Mouse (Mus musculus): ENCODE results near the gene 4930562C15Rik. TPM values are rescaled to one million over a fixed set of nuclear protein-coding genes. Genes with fewer than 3 reads are reported as not detected.
"Not testable (repeated sequence)": the region's sequence is repeated elsewhere in the genome, so short reads cannot be mapped to it uniquely, and the experiment has no call there.

Gene 4930562C15Rik
- polyA plus RNA-seq (2016; fragmentation: Nextera tagmentation; extraction: Ambion mirVana) = 0.46 and 0.58 TPM in 2 replicates

- H3K36me3 ChIP-seq = no peaks in the 10 kb centered on the region
- no peak within 1 kb of the TSS for H3K4me3 ChIP-seq (replicated peaks)
- H3K4me1 ChIP-seq (replicated peaks) = no peaks in the 10 kb centered on the region
- no peak within 1 kb of the TSS for H3K4me2 ChIP-seq
- no peak for ATAC-seq (ENCODE audit: insufficient number of reproducible peaks, insufficient read depth, low FRiP score, low TSS enrichment, low read depth)
- H3K9ac ChIP-seq (replicated peaks) = no peak within 1 kb of the TSS
- 84% methylated on average over 3 of the region's 3 CpGs for WGBS
- no peaks in the 10 kb centered on the region for H3K9me3 ChIP-seq
- no peaks in the 10 kb centered on the region; the same call in 1 of the 2 replicates for H3K27me3 ChIP-seq
- H3K27ac ChIP-seq = no peak within 1 kb of the TSS
Measured at GRCm38 (mm10) chr16:4835191-4835590, at the start of gene 4930562C15Rik. TSS of gene 4930562C15Rik (plus strand) at chr16:4835416.

GRCm38 (mm10) chr16:4785706-4786105 is 49.5 kb upstream of the 4930562C15Rik start:
- Histone ChIP-seq H3K36me3 (peaks cover 21% of the 10 kb centered on the region), H3K4me3 (replicated peaks) (no peak overlapping the region), H3K4me2 (no peak overlapping the region), H3K9ac (replicated peaks) (no peak overlapping the region), H3K9me3 (no peaks in the 10 kb centered on the region), H3K27ac (no peak overlapping the region), H3K27me3 (no peaks in the 10 kb centered on the region), H3K4me1 (replicated peaks) (peaks cover 20% of the 10 kb centered on the region)
- ATAC-seq (ENCODE audit: insufficient number of reproducible peaks, insufficient read depth, low FRiP score, low TSS enrichment, low read depth) = no peak
- 86% methylated on average over 4 of the region's 4 CpGs for WGBS

- peak overlapping the region; percentile 17 for H3K4me3 ChIP-seq (replicated peaks)
- no peaks in the 10 kb centered on the region for H3K9me3 ChIP-seq
- no peak for ATAC-seq (ENCODE audit: insufficient number of reproducible peaks, insufficient read depth, low FRiP score, low TSS enrichment, low read depth)
- peak overlapping the region; percentile 66 for H3K4me2 ChIP-seq
- no peak overlapping the region for H3K27ac ChIP-seq
- no peak overlapping the region for H3K9ac ChIP-seq (replicated peaks)
- peaks cover 11% of the 10 kb centered on the region for H3K36me3 ChIP-seq
- no peaks in the 10 kb centered on the region for H3K27me3 ChIP-seq
- peaks cover 20% of the 10 kb centered on the region for H3K4me1 ChIP-seq (replicated peaks)
Measured at GRCm38 (mm10) chr16:4788176-4788575, 47.0 kb upstream of the 4930562C15Rik start.

GRCm38 (mm10) chr16:4789311-4789768 is 45.9 kb upstream of the 4930562C15Rik start:
- Histone ChIP-seq H3K9ac (replicated peaks) (peak overlapping the region; percentile 90), H3K27ac (peak overlapping the region; percentile 99), H3K4me3 (replicated peaks) (peak overlapping the region; percentile 75), H3K9me3 (no peaks in the 10 kb centered on the region), H3K4me1 (replicated peaks) (peaks cover 20% of the 10 kb centered on the region), H3K36me3 (peaks cover 6% of the 10 kb centered on the region; the same call in 1 of the 2 replicates), H3K27me3 (no peaks in the 10 kb centered on the region), H3K4me2 (peak overlapping the region; percentile 66)
- ATAC-seq (ENCODE audit: insufficient number of reproducible peaks, insufficient read depth, low FRiP score, low TSS enrichment, low read depth) = peak; percentile 75
- under 1% methylated on average over 29 of the region's 29 CpGs for WGBS

GRCm38 (mm10) chr16:4789810-4790559 is 45.2 kb upstream of the 4930562C15Rik start, which contains the start of gene Cdip1:
TSS of gene Cdip1 (minus strand) at chr16:4790292.
- Histone ChIP-seq H3K4me2 (peak within 1 kb of the TSS; percentile 66), H3K27me3 (no peaks in the 10 kb centered on the region), H3K36me3 (peaks cover 6% of the 10 kb centered on the region; the same call in 1 of the 2 replicates), H3K4me3 (replicated peaks) (peak within 1 kb of the TSS; percentile 75), H3K27ac (peak within 1 kb of the TSS; percentile 99), H3K9me3 (no peaks in the 10 kb centered on the region), H3K9ac (replicated peaks) (peak within 1 kb of the TSS; percentile 90), H3K4me1 (replicated peaks) (peaks cover 17% of the 10 kb centered on the region)
- under 1% methylated on average over 51 of the region's 51 CpGs for WGBS
- ATAC-seq (ENCODE audit: insufficient number of reproducible peaks, insufficient read depth, low FRiP score, low TSS enrichment, low read depth) = peak; percentile 98

- Histone ChIP-seq H3K4me1 (replicated peaks) (peaks cover 17% of the 10 kb centered on the region), H3K27ac (no peak overlapping the region), H3K27me3 (no peaks in the 10 kb centered on the region), H3K9me3 (no peaks in the 10 kb centered on the region), H3K9ac (replicated peaks) (no peak overlapping the region), H3K36me3 (peaks cover 6% of the 10 kb centered on the region; the same call in 1 of the 2 replicates), H3K4me3 (replicated peaks) (no peak overlapping the region), H3K4me2 (no peak overlapping the region)
- 73% methylated on average over 2 of the region's 2 CpGs for WGBS
- ATAC-seq (ENCODE audit: insufficient number of reproducible peaks, insufficient read depth, low FRiP score, low TSS enrichment, low read depth) = no peak
Measured at GRCm38 (mm10) chr16:4791332-4791731, 43.9 kb upstream of the 4930562C15Rik start.

- Histone ChIP-seq H3K9me3 (no peaks in the 10 kb centered on the region), H3K4me2 (no peak overlapping the region), H3K27me3 (no peaks in the 10 kb centered on the region), H3K4me3 (replicated peaks) (no peak overlapping the region), H3K4me1 (replicated peaks) (no peaks in the 10 kb centered on the region), H3K36me3 (no peaks in the 10 kb centered on the region), H3K9ac (replicated peaks) (no peak overlapping the region), H3K27ac (no peak overlapping the region)
- no peak for ATAC-seq (ENCODE audit: insufficient number of reproducible peaks, insufficient read depth, low FRiP score, low TSS enrichment, low read depth)
- 82% methylated on average over 4 of the region's 4 CpGs for WGBS
Measured at GRCm38 (mm10) chr16:4796631-4797030, 38.6 kb upstream of the 4930562C15Rik start.

- H3K4me1 ChIP-seq (replicated peaks) = no peaks in the 10 kb centered on the region
- H3K36me3 ChIP-seq = no peaks in the 10 kb centered on the region
- H3K9ac ChIP-seq (replicated peaks) = no peak overlapping the region
- peaks cover 7% of the 10 kb centered on the region for H3K9me3 ChIP-seq
- no peaks in the 10 kb centered on the region for H3K27me3 ChIP-seq
- no peak for ATAC-seq (ENCODE audit: insufficient number of reproducible peaks, insufficient read depth, low FRiP score, low TSS enrichment, low read depth)
- WGBS = 83% methylated on average over 3 of the region's 3 CpGs
- no peak overlapping the region for H3K4me3 ChIP-seq (replicated peaks)
- H3K4me2 ChIP-seq = no peak overlapping the region
- no peak overlapping the region for H3K27ac ChIP-seq
Measured at GRCm38 (mm10) chr16:4818349-4818748, 16.9 kb upstream of the 4930562C15Rik start.

- WGBS = 82% methylated on average over 5 of the region's 5 CpGs
- H3K27ac ChIP-seq; H3K9me3 ChIP-seq; H3K36me3 ChIP-seq; H3K27me3 ChIP-seq; H3K4me3 ChIP-seq (replicated peaks); H3K4me1 ChIP-seq (replicated peaks); ATAC-seq (ENCODE audit: insufficient number of reproducible peaks, insufficient read depth, low FRiP score, low TSS enrichment, low read depth); H3K4me2 ChIP-seq; H3K9ac ChIP-seq (replicated peaks): not testable (repeated sequence)
Measured at GRCm38 (mm10) chr16:4824466-4824865, 10.8 kb upstream of the 4930562C15Rik start.

GRCm38 (mm10) chr16:4827639-4828038 is 7.6 kb upstream of the 4930562C15Rik start:
- ATAC-seq (ENCODE audit: insufficient number of reproducible peaks, insufficient read depth, low FRiP score, low TSS enrichment, low read depth) = no peak
- Histone ChIP-seq H3K9ac (replicated peaks) (no peak overlapping the region), H3K27me3 (no peaks in the 10 kb centered on the region; the same call in 1 of the 2 replicates), H3K4me1 (replicated peaks) (no peaks in the 10 kb centered on the region), H3K9me3 (no peaks in the 10 kb centered on the region), H3K4me2 (no peak overlapping the region), H3K4me3 (replicated peaks) (no peak overlapping the region), H3K27ac (no peak overlapping the region), H3K36me3 (no peaks in the 10 kb centered on the region)
- 91% methylated on average over 5 of the region's 5 CpGs for WGBS

GRCm38 (mm10) chr16:4829271-4829900 is 5.8 kb upstream of the 4930562C15Rik start:
- H3K27ac ChIP-seq = no peak overlapping the region
- no peaks in the 10 kb centered on the region for H3K9me3 ChIP-seq
- 82% methylated on average over 6 of the region's 6 CpGs for WGBS
- no peak for ATAC-seq (ENCODE audit: insufficient number of reproducible peaks, insufficient read depth, low FRiP score, low TSS enrichment, low read depth)
- no peak overlapping the region for H3K9ac ChIP-seq (replicated peaks)
- no peak overlapping the region for H3K4me3 ChIP-seq (replicated peaks)
- no peaks in the 10 kb centered on the region for H3K36me3 ChIP-seq
- H3K4me1 ChIP-seq (replicated peaks) = no peaks in the 10 kb centered on the region
- no peaks in the 10 kb centered on the region; the same call in 1 of the 2 replicates for H3K27me3 ChIP-seq
- H3K4me2 ChIP-seq = no peak overlapping the region
